Mouse (Mus musculus) stomach, postnatal 0 days (tissue): Measurements from ENCODE around the gene Edrf1.

Experiments used
- CTCF ChIP-seq: IDR thresholded peaks from 2 replicates; pipeline ENCODE4 v1.5.1; 2016; ENCODE audit warnings: antibody characterized with exemption, low read depth, mild to moderate bottlenecking, moderate library complexity
- EP300 ChIP-seq: optimal IDR thresholded peaks from 2 replicates; pipeline ENCODE3; 2016; ENCODE audit warnings: antibody characterized with exemption

- TF ChIP-seq CTCF (no peak), EP300 (no peak)
Observed at GRCm38 (mm10) chr7:133684701-133685100, 47.4 kb downstream of the Edrf1 start.
